ENCODE assay signal across 8 mouse cellular contexts in genomic region chr9:113441770-113442411, GRCm38 (mm10).
DNase-seq lines count a peak whose midpoint lies in the region; ATAC-seq and TF ChIP-seq lines count a peak whose summit lies in the region.

No protein-coding gene starts in this region.

- ATAC-seq in Patski = no peak
- no peak for ATAC-seq in hindbrain, embryonic 13.5 days (ENCODE audit: low FRiP score)
- ATAC-seq in lung, postnatal 0 days = 0 out of 2 replicates have a peak, but pooled peaks have one; percentile 35

- no peak for TF ChIP-seq EP300 in lung, postnatal 0 days (IDR thresholded peaks at IDR 0.05)

- in situ Hi-C loops in Patski (cut with MboI; ENCODE audit: low pct_unique_long_range_greater_than_20kb) = no loop called here

- H3K4me1 ChIP-seq in hindbrain, embryonic 13.5 days (replicated peaks) = peaks cover 9% of the 10 kb centered on the region; the same call in 1 of the 2 replicates
- H3K4me1 ChIP-seq in lung, postnatal 0 days (ENCODE audit: insufficient read depth, low read depth, low read length) = no peaks in the 10 kb centered on the region

- no peak for DNase-seq in Patski (ENCODE audit: low read depth, low spot score)
- peak; percentile 86 for DNase-seq in cerebellum, adult 9-10 months
- DNase-seq in frontal cortex, postnatal 10 days (ENCODE audit: low spot score in 2 of 2) = peak; percentile 54 to 79
- peak; percentile 75 to 78 for DNase-seq in layer of hippocampus, postnatal 14 days (ENCODE audit: low spot score in 2 of 2)
- peak; percentile 62 for DNase-seq in lung, postnatal 0 days (ENCODE audit: low spot score)
- peak; percentile 52 for DNase-seq in retina, adult 2 months (ENCODE audit: low read depth, low spot score)
- peak; percentile 73 for DNase-seq in urinary bladder, postnatal 25 days (ENCODE audit: low spot score)

- no peaks in the 10 kb centered on the region for H3K9me3 ChIP-seq in hindbrain, embryonic 13.5 days
- no peaks in the 10 kb centered on the region for H3K9me3 ChIP-seq in lung, postnatal 0 days (ENCODE audit: low read length)

- H3K9ac ChIP-seq in hindbrain, embryonic 13.5 days = no peak overlapping the region
- no peak overlapping the region for H3K9ac ChIP-seq in lung, postnatal 0 days (replicated peaks; ENCODE audit: low read depth)

- H3K36me3 ChIP-seq in hindbrain, embryonic 13.5 days = no peaks in the 10 kb centered on the region
- H3K36me3 ChIP-seq in lung, postnatal 0 days (ENCODE audit: insufficient read depth, low read length) = no peaks in the 10 kb centered on the region

- no peaks in the 10 kb centered on the region for H3K27me3 ChIP-seq in Patski
- H3K27me3 ChIP-seq in hindbrain, embryonic 13.5 days = 0 out of 2 replicates have a peak, but pooled peaks cover 4% of the 10 kb centered on the region
- H3K27me3 ChIP-seq in lung, postnatal 0 days (replicated peaks; ENCODE audit: insufficient read depth, low read length) = no peaks in the 10 kb centered on the region

- 9% methylated on average over 21 of the region's 21 CpGs for WGBS in hindbrain, embryonic 13.5 days
- WGBS in lung, postnatal 0 days = 7% methylated on average over 21 of the region's 21 CpGs

- peak overlapping the region; percentile 25; the same call in 1 of the 2 replicates for H3K4me3 ChIP-seq in hindbrain, embryonic 13.5 days
- peak overlapping the region; percentile 28 for H3K4me3 ChIP-seq in lung, postnatal 0 days (ENCODE audit: low read depth, low read length)

- peak overlapping the region; percentile 46 for H3K4me2 ChIP-seq in hindbrain, embryonic 13.5 days
- peak overlapping the region; percentile 42 for H3K4me2 ChIP-seq in lung, postnatal 0 days (replicated peaks; ENCODE audit: low read depth, low read length)

- no peak overlapping the region for H3K27ac ChIP-seq in hindbrain, embryonic 13.5 days
- no peak overlapping the region for H3K27ac ChIP-seq in lung, postnatal 0 days (ENCODE audit: low read length)

- peak; percentile 90 for TF ChIP-seq CTCF in Patski (IDR thresholded peaks at IDR 0.05)
- peak; percentile 87 for TF ChIP-seq CTCF in lung, postnatal 0 days (IDR thresholded peaks at IDR 0.05)

- CTCF ChIA-PET in Patski (lab: Charles Lee) = interaction anchor here (0.6 to 1.5 kb wide), 7 partner anchors 9 to 1482 kb away, joined by 3 to 9 read pairs (median 3); no protein-coding TSS in a partner anchor

- POLR2A ChIA-PET in Patski (lab: Charles Lee) = interaction anchor here (0.9 kb wide), 1 partner anchor 41 kb away, joined by 3 read pairs; no protein-coding TSS in a partner anchor
